Mouse (Mus musculus) small intestine, adult 2 months (tissue): ENCODE measurements around the gene Kcnn4. TPM values are rescaled to one million over a fixed set of nuclear protein-coding genes. Genes with fewer than 3 reads are reported as not detected.
A peak's percentile ranks its signal among the peaks of the same experiment; 100 is the strongest.

Experiments
- H3K27ac ChIP-seq: fragments of 200-500 bp; 2 replicates; pipeline ENCODE4 v1.5.1; 2012; ENCODE audit warnings: low read depth, low read length, control low read depth, inconsistent platforms; ENCODE audit not compliant: insufficient read depth
- H3K27me3 ChIP-seq: fragments of 200-500 bp; 2 replicates; pipeline ENCODE4 v1.6.1; 2012; ENCODE audit warnings: mild to moderate bottlenecking, moderate library complexity, low read length, inconsistent platforms; ENCODE audit not compliant: control insufficient read depth, insufficient read depth
- H3K36me3 ChIP-seq: fragments of 200-500 bp; 2 replicates; pipeline ENCODE4 v1.6.1; 2012; ENCODE audit warnings: mild to moderate bottlenecking, low read length, control low read depth, inconsistent platforms; ENCODE audit not compliant: control insufficient read depth, insufficient read depth
- H3K4me1 ChIP-seq: fragments of 200-500 bp; 2 replicates; pipeline ENCODE4 v1.6.1; 2012; ENCODE audit warnings: low read length, inconsistent platforms, mixed read lengths; ENCODE audit not compliant: control insufficient read depth, insufficient read depth, insufficient read length
- H3K4me3 ChIP-seq: fragments of 200-500 bp; 2 replicates; pipeline ENCODE4 v1.5.1; 2012; ENCODE audit warnings: low read depth, mild to moderate bottlenecking, control low read depth, inconsistent platforms, low read length, moderate library complexity
- CTCF ChIP-seq: fragments of 200-500 bp; IDR thresholded peaks from 2 replicates; pipeline ENCODE4 v1.5.1; 2012; ENCODE audit warnings: low read depth, mild to moderate bottlenecking, control low read depth, inconsistent platforms, low read length, moderate library complexity, mixed read lengths; ENCODE audit not compliant: insufficient replicate concordance, insufficient read length; ENCODE audit errors: extremely low read depth
- POLR2A ChIP-seq: fragments of 200-500 bp; IDR thresholded peaks from 2 replicates; pipeline ENCODE4 v1.6.1; 2012; ENCODE audit warnings: low read depth, mild to moderate bottlenecking, control low read depth, inconsistent platforms, low read length, moderate library complexity
- WGBS: fragments of 180-500 bp; shearing (Covaris S2); methylation state at CpG from one replicate; pipeline ENCODE4 v1.1.7; 2018; 5-methylcytosine and 5-hydroxymethylcytosine counted together
- polyA plus RNA-seq: library from polyadenylated mRNA; depleted of rRNA; stranded (reverse); fragments of >200 nt; gene quantifications from 2 replicates; pipeline ENCODE4 v1.2.3, GENCODE M21; 2012

Kcnn4 gene
- polyA plus RNA-seq, 1 experiment, result 95.5 TPM

DNA sequence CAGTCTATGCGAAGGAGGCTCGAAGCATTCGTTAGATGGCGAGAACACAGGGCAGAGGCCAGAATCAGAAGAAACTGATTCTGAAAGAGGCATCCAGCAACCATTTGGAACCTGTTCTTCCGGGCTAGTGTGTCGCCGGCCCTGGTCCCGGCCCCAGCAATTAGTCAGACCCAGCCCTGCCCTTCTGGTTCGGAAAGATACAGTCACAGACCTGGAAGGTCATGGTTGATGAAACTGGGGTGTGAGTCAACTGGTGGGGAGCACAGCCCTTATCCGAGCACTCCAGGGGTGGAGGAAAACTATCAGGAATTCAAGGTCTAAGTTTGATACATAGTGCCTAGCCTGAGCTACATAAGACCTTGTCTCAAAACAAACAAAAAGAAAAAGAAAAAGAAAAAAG lies 14.0 kb upstream of the Kcnn4 start:
- Histone ChIP-seq H3K4me3 (no peak overlapping the region), H3K27me3 (no peaks in the 10 kb centered on the region), H3K4me1 (no peaks in the 10 kb centered on the region), H3K36me3 (no peaks in the 10 kb centered on the region), H3K27ac (no peak overlapping the region)
- WGBS, result 57% methylated on average over 10 of the region's 10 CpGs
- TF ChIP-seq POLR2A (no peak), CTCF (no peak)

GRCm38 (mm10) chr7:24357899-24358298 lies 12.2 kb upstream of the Kcnn4 start:
- TF ChIP-seq CTCF, result peak; percentile 59; the same call in 1 of the 2 replicates
- TF ChIP-seq POLR2A, result no peak
- 43% methylated on average over 4 of the region's 4 CpGs for WGBS
- H3K27me3 ChIP-seq, result no peaks in the 10 kb centered on the region
- H3K4me1 ChIP-seq, result no peaks in the 10 kb centered on the region
- H3K27ac ChIP-seq, result no peak overlapping the region
- no peaks in the 10 kb centered on the region for H3K36me3 ChIP-seq
- no peak overlapping the region for H3K4me3 ChIP-seq

- Histone ChIP-seq H3K4me1 (peaks cover 5% of the 10 kb centered on the region; the same call in 1 of the 2 replicates), H3K27ac (no peak overlapping the region), H3K36me3 (no peaks in the 10 kb centered on the region), H3K4me3 (no peak overlapping the region), H3K27me3 (no peaks in the 10 kb centered on the region)
- WGBS, result 27% methylated on average over 9 of the region's 9 CpGs
- TF ChIP-seq CTCF, result no peak
- TF ChIP-seq POLR2A, result no peak
Observed at GRCm38 (mm10) chr7:24359269-24359668, 10.8 kb upstream of the Kcnn4 start.

DNA sequence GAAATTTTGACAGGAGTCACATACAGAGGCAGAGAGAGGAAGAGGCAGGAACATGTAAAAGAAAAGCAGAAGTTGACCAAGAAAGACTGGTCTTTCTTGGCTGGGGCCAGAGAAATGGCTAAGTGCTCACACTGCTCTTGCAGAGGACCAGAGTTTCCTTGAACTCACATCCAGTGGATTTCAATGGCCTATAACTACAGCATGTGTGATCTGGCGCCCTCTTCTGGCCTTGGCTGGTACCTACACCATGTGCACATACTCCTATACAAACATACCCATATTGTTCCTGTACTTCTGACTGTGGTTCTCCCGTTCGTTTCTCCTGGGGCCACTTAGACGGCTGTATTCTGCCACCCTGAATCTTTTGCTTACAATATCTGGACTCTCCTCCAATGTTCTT lies 9.1 kb upstream of the Kcnn4 start:
- Histone ChIP-seq H3K36me3 (no peaks in the 10 kb centered on the region), H3K27ac (no peak overlapping the region), H3K4me3 (no peak overlapping the region), H3K4me1 (peaks cover 14% of the 10 kb centered on the region), H3K27me3 (no peaks in the 10 kb centered on the region)
- WGBS, result 63% methylated on average over 4 of the region's 4 CpGs
- TF ChIP-seq POLR2A (no peak), CTCF (peak; percentile 17; the same call in 1 of the 2 replicates)

- WGBS, result 9% methylated on average over 7 of the region's 7 CpGs
Observed at GRCm38 (mm10) chr7:24363228-24363627, 6.8 kb upstream of the Kcnn4 start.

GRCm38 (mm10) chr7:24364827-24365226 lies 5.2 kb upstream of the Kcnn4 start:
- Histone ChIP-seq H3K4me3 (no peak overlapping the region), H3K4me1 (peaks cover 21% of the 10 kb centered on the region), H3K36me3 (no peaks in the 10 kb centered on the region), H3K27ac (no peak overlapping the region), H3K27me3 (no peaks in the 10 kb centered on the region)
- TF ChIP-seq POLR2A (no peak), CTCF (peak; percentile 89)
- WGBS, result 5% methylated on average over 10 of the region's 10 CpGs

More at GRCm38 (mm10) chr7:24363228-24363627, 6.8 kb upstream of the Kcnn4 start:
- TF ChIP-seq POLR2A (no peak), CTCF (peak; percentile 48; the same call in 1 of the 2 replicates)
- Histone ChIP-seq H3K4me1 (peaks cover 18% of the 10 kb centered on the region), H3K27me3 (no peaks in the 10 kb centered on the region), H3K4me3 (peak overlapping the region; percentile 24; the same call in 1 of the 2 replicates), H3K27ac (no peak overlapping the region), H3K36me3 (no peaks in the 10 kb centered on the region)

- no peak overlapping the region for H3K27ac ChIP-seq
- H3K27me3 ChIP-seq, result no peaks in the 10 kb centered on the region
- H3K4me1 ChIP-seq, result peaks cover 26% of the 10 kb centered on the region
- no peaks in the 10 kb centered on the region for H3K36me3 ChIP-seq
- no peak overlapping the region for H3K4me3 ChIP-seq
- TF ChIP-seq POLR2A, result no peak
- TF ChIP-seq CTCF, result no peak
- WGBS, result 69% methylated on average over 5 of the region's 5 CpGs
Observed at GRCm38 (mm10) chr7:24365258-24366014, 4.6 kb upstream of the Kcnn4 start.
